Mouse (Mus musculus): Measurements from ENCODE around the gene Extl2. TPM values are rescaled to one million over a fixed set of nuclear protein-coding genes. Genes with fewer than 3 reads are reported as not detected.

Gene Extl2
- total RNA-seq (2014; rRNA removed) (41.2 and 44.0 TPM in 2 replicates), polyA plus RNA-seq (2015; fragmentation: Nextera tagmentation; extraction: Ambion mirVana) (44.8 and 47.0 TPM in 2 replicates)

GRCm38 (mm10) chr3:116006978-116007940, at the start of gene Extl2, which contains the start of gene Slc30a7:
Gene Extl2, plus strand, starts transcription at chr3:116007462.
Gene Slc30a7, minus strand, starts transcription at chr3:116007406.
- DNase-seq (ENCODE audit: low spot score) = peak; percentile 94
- peaks cover 13% of the 10 kb centered on the region; the same call in 1 of the 2 replicates for H3K4me1 ChIP-seq (ENCODE audit: insufficient read depth, low read length)
- ATAC-seq = peak; percentile 93
- H3K4me3 ChIP-seq (ENCODE audit: low read length) = peak within 1 kb of the TSS; percentile 89
- H3K27me3 ChIP-seq (ENCODE audit: insufficient read depth, low read length) = no peaks in the 10 kb centered on the region
- H3K9ac ChIP-seq (replicated peaks; ENCODE audit: low read length) = peak within 1 kb of the TSS; percentile 87
- peak within 1 kb of the TSS; percentile 90 for H3K27ac ChIP-seq
- no peak for TF ChIP-seq CTCF (IDR thresholded peaks at IDR 0.05; ENCODE audit: low read depth)
- no peaks in the 10 kb centered on the region for H3K9me3 ChIP-seq (ENCODE audit: low read length)
- peak within 1 kb of the TSS; percentile 95 for H3K4me2 ChIP-seq (ENCODE audit: low read depth, low read length)
- no peaks in the 10 kb centered on the region for H3K36me3 ChIP-seq (ENCODE audit: insufficient read depth, low read length)
- WGBS = under 1% methylated on average over 63 of the region's 67 CpGs

DNA sequence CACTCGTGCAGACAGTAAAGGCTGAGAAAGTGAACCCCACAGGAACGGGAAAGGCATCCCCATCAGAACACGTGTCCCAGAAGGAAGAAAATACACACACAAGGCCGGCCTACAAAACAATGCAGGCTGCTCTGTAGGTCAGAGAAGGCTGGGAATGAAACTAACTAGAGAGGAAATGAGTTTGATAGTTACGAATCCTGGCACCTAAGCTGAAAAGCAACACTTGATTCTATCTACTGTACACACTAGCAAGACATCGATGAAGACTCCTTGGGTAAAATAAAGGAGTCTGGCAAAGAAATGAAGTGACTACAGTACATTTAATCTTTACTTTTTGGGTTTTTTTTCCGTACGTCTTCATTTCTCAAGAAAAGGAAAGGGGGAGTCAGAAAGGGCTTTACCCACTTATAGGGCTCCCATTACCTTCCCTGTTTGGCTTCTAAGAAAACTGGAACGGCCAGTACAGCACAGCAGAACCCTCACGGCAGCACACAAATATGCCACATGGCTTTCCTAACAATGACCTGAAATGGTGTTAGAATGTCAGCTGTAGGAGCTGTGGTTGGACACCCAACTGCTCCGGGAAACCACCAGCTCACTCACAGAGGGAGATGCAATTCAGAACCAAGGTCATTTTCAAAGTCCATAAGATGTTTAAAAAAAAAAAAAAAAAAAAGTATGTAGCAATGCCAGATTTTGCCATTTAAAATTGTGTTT, 45.8 kb upstream of the Extl2 start:
- Histone ChIP-seq H3K4me2 (ENCODE audit: low read depth, low read length) (no peak overlapping the region), H3K36me3 (ENCODE audit: insufficient read depth, low read length) (peaks cover 7% of the 10 kb centered on the region), H3K9me3 (ENCODE audit: low read length) (no peaks in the 10 kb centered on the region), H3K4me1 (ENCODE audit: insufficient read depth, low read length) (no peaks in the 10 kb centered on the region), H3K27ac (no peak overlapping the region), H3K4me3 (ENCODE audit: low read length) (no peak overlapping the region), H3K27me3 (ENCODE audit: insufficient read depth, low read length) (no peaks in the 10 kb centered on the region), H3K9ac (replicated peaks; ENCODE audit: low read length) (no peak overlapping the region)
- ATAC-seq (no peak), DNase-seq (ENCODE audit: low spot score) (no peak)
- WGBS = 79% methylated on average over 11 of the region's 11 CpGs
- TF ChIP-seq CTCF (IDR thresholded peaks at IDR 0.05; ENCODE audit: low read depth) = no peak

DNA sequence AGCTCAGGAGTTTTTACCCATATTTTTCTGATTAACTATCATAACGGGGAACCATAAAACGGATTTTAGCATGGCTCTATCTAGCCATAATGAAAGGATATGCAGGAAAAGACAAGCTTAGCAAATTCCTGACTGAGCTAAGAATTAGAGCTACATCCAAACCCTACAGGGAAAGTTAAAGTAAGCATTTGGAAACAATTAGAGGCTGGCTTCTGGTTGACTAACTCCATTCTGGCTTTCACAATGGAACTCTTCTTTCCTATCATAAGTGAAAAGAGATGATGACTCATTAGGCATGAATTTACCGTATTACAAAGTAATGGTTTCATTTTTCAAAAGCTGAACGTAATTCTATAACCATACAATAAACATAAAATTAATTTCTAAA, 45.2 kb upstream of the Extl2 start:
- Histone ChIP-seq H3K4me3 (ENCODE audit: low read length) (no peak overlapping the region), H3K9ac (replicated peaks; ENCODE audit: low read length) (no peak overlapping the region), H3K4me2 (ENCODE audit: low read depth, low read length) (no peak overlapping the region), H3K36me3 (ENCODE audit: insufficient read depth, low read length) (peaks cover 7% of the 10 kb centered on the region), H3K4me1 (ENCODE audit: insufficient read depth, low read length) (no peaks in the 10 kb centered on the region), H3K27me3 (ENCODE audit: insufficient read depth, low read length) (no peaks in the 10 kb centered on the region), H3K27ac (no peak overlapping the region), H3K9me3 (ENCODE audit: low read length) (no peaks in the 10 kb centered on the region)
- no peak for TF ChIP-seq CTCF (IDR thresholded peaks at IDR 0.05; ENCODE audit: low read depth)
- WGBS = 63% methylated on average over 4 of the region's 4 CpGs
- no peak for ATAC-seq
- DNase-seq (ENCODE audit: low spot score) = no peak

DNA sequence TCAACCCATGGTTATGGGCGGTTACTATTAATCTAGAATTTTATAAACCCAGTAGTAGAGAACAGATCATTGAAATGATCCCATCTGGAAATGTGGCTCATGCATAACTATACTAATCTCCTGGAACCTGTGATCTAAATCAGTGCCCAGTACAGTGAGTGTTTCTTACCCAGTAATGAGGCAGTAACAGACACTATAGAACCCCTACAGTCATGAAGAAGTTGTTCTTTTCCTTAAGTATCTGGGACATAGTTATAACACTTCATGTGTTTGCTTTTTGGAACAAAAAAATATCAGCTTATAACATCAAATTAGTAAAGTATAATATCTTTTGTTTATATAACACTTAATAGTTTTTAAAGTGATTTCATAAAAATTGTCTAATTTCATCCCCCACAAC, 43.7 kb upstream of the Extl2 start:
- ATAC-seq (no peak), DNase-seq (ENCODE audit: low spot score) (no peak)
- H3K27ac ChIP-seq = no peak overlapping the region
- no peaks in the 10 kb centered on the region for H3K36me3 ChIP-seq (ENCODE audit: insufficient read depth, low read length)
- H3K4me2 ChIP-seq (ENCODE audit: low read depth, low read length) = no peak overlapping the region
- H3K27me3 ChIP-seq (ENCODE audit: insufficient read depth, low read length) = no peaks in the 10 kb centered on the region
- no peak overlapping the region for H3K4me3 ChIP-seq (ENCODE audit: low read length)
- 100% methylated on average over 1 of the region's 1 CpGs for WGBS
- TF ChIP-seq CTCF (IDR thresholded peaks at IDR 0.05; ENCODE audit: low read depth) = no peak
- H3K9ac ChIP-seq (replicated peaks; ENCODE audit: low read length) = no peak overlapping the region
- no peaks in the 10 kb centered on the region for H3K9me3 ChIP-seq (ENCODE audit: low read length)
- H3K4me1 ChIP-seq (ENCODE audit: insufficient read depth, low read length) = no peaks in the 10 kb centered on the region

DNA sequence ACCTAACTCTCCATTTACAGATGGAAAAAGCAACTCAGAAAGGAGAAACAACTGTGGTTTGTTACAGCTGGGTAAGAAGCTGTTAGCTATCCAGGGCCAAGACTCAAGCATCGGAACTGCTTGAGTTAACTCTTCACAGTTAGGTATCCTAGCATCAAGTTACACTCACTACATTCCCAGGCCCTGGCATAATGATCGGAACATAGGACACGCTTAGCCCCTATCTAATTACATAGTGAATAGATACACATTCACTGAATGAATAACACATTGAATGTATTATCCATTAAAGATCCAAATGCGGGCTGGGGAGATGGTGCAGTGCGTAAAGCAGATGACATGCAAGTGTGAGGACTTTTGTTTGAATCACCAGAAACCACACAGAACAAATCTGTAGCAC, 43.2 kb upstream of the Extl2 start:
- Histone ChIP-seq H3K4me3 (ENCODE audit: low read length) (no peak overlapping the region), H3K9ac (replicated peaks; ENCODE audit: low read length) (no peak overlapping the region), H3K4me1 (ENCODE audit: insufficient read depth, low read length) (no peaks in the 10 kb centered on the region), H3K9me3 (ENCODE audit: low read length) (no peaks in the 10 kb centered on the region), H3K36me3 (ENCODE audit: insufficient read depth, low read length) (no peaks in the 10 kb centered on the region), H3K27ac (no peak overlapping the region), H3K4me2 (ENCODE audit: low read depth, low read length) (no peak overlapping the region), H3K27me3 (ENCODE audit: insufficient read depth, low read length) (no peaks in the 10 kb centered on the region)
- TF ChIP-seq CTCF (IDR thresholded peaks at IDR 0.05; ENCODE audit: low read depth) = no peak
- 71% methylated on average over 5 of the region's 5 CpGs for WGBS
- no peak for DNase-seq (ENCODE audit: low spot score)
- ATAC-seq = no peak

- Histone ChIP-seq H3K4me2 (ENCODE audit: low read depth, low read length) (no peak overlapping the region), H3K4me3 (ENCODE audit: low read length) (no peak overlapping the region), H3K27ac (peak overlapping the region; percentile 38; the same call in 1 of the 2 replicates), H3K27me3 (ENCODE audit: insufficient read depth, low read length) (no peaks in the 10 kb centered on the region), H3K4me1 (ENCODE audit: insufficient read depth, low read length) (no peaks in the 10 kb centered on the region), H3K36me3 (ENCODE audit: insufficient read depth, low read length) (peaks cover 5% of the 10 kb centered on the region; the same call in 1 of the 2 replicates), H3K9ac (replicated peaks; ENCODE audit: low read length) (no peak overlapping the region), H3K9me3 (ENCODE audit: low read length) (no peaks in the 10 kb centered on the region)
- peak; percentile 70 for DNase-seq (ENCODE audit: low spot score)
- TF ChIP-seq CTCF (IDR thresholded peaks at IDR 0.05; ENCODE audit: low read depth) = no peak
- ATAC-seq = peak; percentile 96
- WGBS = 72% methylated on average over 10 of the region's 10 CpGs
These were observed 38.3 kb upstream of the Extl2 start for GRCm38 (mm10) chr3:115968745-115969530.

Measured in hindbrain, postnatal 0 days (tissue).